Mouse (Mus musculus) olfactory bulb, adult 2 months (tissue): ENCODE results near the gene Clca3b.

Experiments
- CTCF ChIP-seq: fragments of 200-500 bp; IDR thresholded peaks from 2 replicates; pipeline ENCODE4 v1.5.1; 2012; ENCODE audit warnings: low read depth, mild to moderate bottlenecking, low read length, moderate library complexity; ENCODE audit not compliant: insufficient read depth
- POLR2A ChIP-seq: fragments of 200-500 bp; IDR thresholded peaks from 2 replicates; pipeline ENCODE4 v1.6.1; 2012; ENCODE audit warnings: mild to moderate bottlenecking, low read depth, low read length, moderate library complexity; ENCODE audit not compliant: insufficient read depth

- no peak for TF ChIP-seq POLR2A
- no peak for TF ChIP-seq CTCF
Observed at GRCm38 (mm10) chr3:144823331-144823730, 25.8 kb downstream of the Clca3b start.
